Comparison of ENCODE assay signal across 24 mouse cellular contexts in the genomic region with DNA sequence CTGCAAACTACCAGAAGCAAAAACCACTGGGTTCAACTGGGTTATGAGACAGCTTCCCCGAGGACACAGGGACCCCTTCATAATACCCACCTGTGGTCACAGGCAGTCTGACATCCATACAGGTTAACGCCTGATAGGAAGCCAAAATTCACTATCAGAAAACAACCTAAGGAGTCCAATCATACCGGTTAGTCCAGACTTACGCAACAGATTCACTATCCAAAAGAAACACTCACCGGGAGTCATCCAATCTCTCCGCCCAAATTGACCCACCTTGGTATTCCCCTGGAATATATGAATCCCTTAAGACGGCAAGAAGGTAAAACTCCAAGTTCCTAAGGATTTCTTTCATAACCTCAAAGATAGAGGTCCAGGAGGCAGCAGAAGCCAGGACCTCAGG. TPM values are rescaled to one million over a fixed set of nuclear protein-coding genes. Genes with fewer than 3 reads are reported as not detected.
"Had no signal": no experiment of that assay in that cellular context is flagged by ENCODE, and none has a peak within 500 bp of the region (broad histone marks: within the 10 kb centered on the region; RNA-seq: fewer than 3 reads in every experiment).

No protein-coding gene starts in this region.

- H3K36me3 ChIP-seq: limb, embryonic 10.5 days; limb, embryonic 13.5 days; lung, embryonic 15.5 days; midbrain, embryonic 10.5 days; midbrain, embryonic 13.5 days; neural tube, embryonic 13.5 days had no signal

- H3K27me3 ChIP-seq: limb, embryonic 13.5 days; lung, embryonic 15.5 days; midbrain, embryonic 13.5 days; neural tube, embryonic 13.5 days had no signal

- H3K4me2 ChIP-seq: limb, embryonic 13.5 days; lung, embryonic 15.5 days; midbrain, embryonic 13.5 days; neural tube, embryonic 13.5 days had no signal

- H3K9ac ChIP-seq: limb, embryonic 13.5 days; liver, embryonic 14.5 days; liver, postnatal 0 days; lung, embryonic 15.5 days; midbrain, embryonic 13.5 days; neural tube, embryonic 13.5 days had no signal

- H3K9me3 ChIP-seq: limb, embryonic 10.5 days; limb, embryonic 13.5 days; lung, embryonic 15.5 days; midbrain, embryonic 10.5 days; midbrain, embryonic 13.5 days; neural tube, embryonic 13.5 days had no signal

- H3K4me1 ChIP-seq: limb, embryonic 13.5 days; lung, embryonic 15.5 days; midbrain, embryonic 13.5 days; neural tube, embryonic 13.5 days had no signal

- H3K27ac ChIP-seq: kidney, postnatal 0 days; layer of hippocampus, adult 2 months; limb, embryonic 10.5 days; limb, embryonic 13.5 days; liver, embryonic 14.5 days; lung, embryonic 15.5 days; midbrain, embryonic 10.5 days; midbrain, embryonic 13.5 days; neural tube, embryonic 13.5 days had no signal

- DNase-seq: kidney, adult 2 months; kidney, postnatal 25 days; layer of hippocampus, adult 9-11 months; liver; liver, postnatal 0 days; lung, postnatal 10 days; retina, postnatal 1 day; right cerebral cortex, postnatal 25 days; thymus, postnatal 36 days had no signal

- H3K4me3 ChIP-seq: layer of hippocampus, adult 2 months; limb, embryonic 10.5 days; limb, embryonic 13.5 days; lung, embryonic 15.5 days; megakaryocyte, embryonic 14.5 days; midbrain, embryonic 10.5 days; midbrain, embryonic 13.5 days; myocyte; neural tube, embryonic 13.5 days had no signal

- ATAC-seq: intestine, postnatal 0 days; liver, postnatal 0 days; midbrain, embryonic 13.5 days; midbrain, embryonic 16.5 days had no signal

RNA-seq across cellular contexts. Expression of a gene that starts 45.3 kb away (rescaled TPM):
- total RNA-seq: monocyte, adult 5-6 weeks; neutrophil, adult 5-6 weeks had no signal
